ENCODE assay signal across 16 mouse cellular contexts in genomic region chr11:102510226-102510625, GRCm38 (mm10). TPM values are rescaled to one million over a fixed set of nuclear protein-coding genes. Genes with fewer than 3 reads are reported as not detected.
DNase-seq lines count a peak whose midpoint lies in the region; ATAC-seq and TF ChIP-seq lines count a peak whose summit lies in the region.
"Had no signal": no experiment of that assay in that cellular context is flagged by ENCODE, and none has a peak within 500 bp of the region (broad histone marks: within the 10 kb centered on the region; RNA-seq: fewer than 3 reads in every experiment).

No protein-coding gene starts in this region.

- H3K27me3 ChIP-seq in kidney, adult 2 months (replicated peaks; ENCODE audit: control insufficient read depth, insufficient read depth, low read length): no peaks in the 10 kb centered on the region
- no peaks in the 10 kb centered on the region for H3K27me3 ChIP-seq in kidney, embryonic 14.5 days (ENCODE audit: control insufficient read depth, insufficient read depth, low read length)
- H3K27me3 ChIP-seq: forebrain, embryonic 15.5 days; heart, embryonic 13.5 days; hindbrain, embryonic 13.5 days; lung, embryonic 15.5 days; neural tube, embryonic 15.5 days had no signal

- DNase-seq in cerebellum, postnatal 10 days: peak; percentile 9 to 20
- DNase-seq in cerebellum, postnatal 36 days: no peak
- DNase-seq in kidney, adult 2 months: peak; percentile 41
- peak; percentile 16 for DNase-seq in brain, embryonic 14.5 days (ENCODE audit: low read depth)
- peak; percentile 53 to 59 for DNase-seq in kidney, postnatal 36 days
- no peak for DNase-seq in urinary bladder, adult 2 months (ENCODE audit: low spot score)
- DNase-seq in frontal cortex, postnatal 25 days (ENCODE audit: low spot score in 2 of 2): no peak
- DNase-seq: cerebellum, adult 9-10 months; layer of hippocampus, postnatal 36 days had no signal

- no peak for TF ChIP-seq CTCF in kidney, adult 2 months (conservative IDR thresholded peaks at IDR 0.05; ENCODE audit: insufficient read depth, insufficient read length, low read depth, low read length)
- TF ChIP-seq CTCF in brain, embryonic 14.5 days (IDR thresholded peaks at IDR 0.05; ENCODE audit: borderline replicate concordance, extremely low read depth, insufficient read depth, insufficient read length): no peak

- H3K9ac ChIP-seq in kidney, embryonic 14.5 days (ENCODE audit: low read depth, low read length): no peak overlapping the region
- H3K9ac ChIP-seq: forebrain, embryonic 15.5 days; heart, embryonic 13.5 days; hindbrain, embryonic 13.5 days; lung, embryonic 15.5 days; neural tube, embryonic 15.5 days had no signal

- no peak for ATAC-seq in kidney, embryonic 14.5 days (ENCODE audit: low FRiP score, low TSS enrichment)
- ATAC-seq: forebrain, embryonic 15.5 days; intestine, postnatal 0 days had no signal

- 53% methylated on average over 6 of the region's 6 CpGs for WGBS in kidney, adult 2 months
- WGBS in kidney, embryonic 14.5 days: 65% methylated on average over 6 of the region's 6 CpGs

- no peak overlapping the region for H3K27ac ChIP-seq in kidney, adult 2 months (ENCODE audit: insufficient read depth, low read depth, low read length)
- no peak overlapping the region for H3K27ac ChIP-seq in kidney, embryonic 14.5 days (ENCODE audit: low read depth, low read length)
- H3K27ac ChIP-seq: forebrain, embryonic 15.5 days; heart, embryonic 13.5 days; hindbrain, embryonic 13.5 days; lung, embryonic 15.5 days; neural tube, embryonic 15.5 days had no signal

- H3K4me3 ChIP-seq in kidney, adult 2 months (ENCODE audit: insufficient read depth, low read depth, low read length): no peak overlapping the region
- H3K4me3 ChIP-seq in kidney, embryonic 14.5 days (ENCODE audit: low read length): no peak overlapping the region
- H3K4me3 ChIP-seq: forebrain, embryonic 15.5 days; heart, embryonic 13.5 days; hindbrain, embryonic 13.5 days; lung, embryonic 15.5 days; neural tube, embryonic 15.5 days had no signal

- H3K36me3 ChIP-seq in kidney, adult 2 months (ENCODE audit: control insufficient read depth, insufficient read depth, low read length): peaks cover 2% of the 10 kb centered on the region
- peaks cover 28% of the 10 kb centered on the region for H3K36me3 ChIP-seq in kidney, embryonic 14.5 days (ENCODE audit: control insufficient read depth, insufficient read depth, low read length)

- H3K9me3 ChIP-seq in kidney, embryonic 14.5 days (ENCODE audit: control insufficient read depth, low read length): no peaks in the 10 kb centered on the region
- H3K9me3 ChIP-seq: forebrain, embryonic 15.5 days; heart, embryonic 13.5 days; hindbrain, embryonic 13.5 days; lung, embryonic 15.5 days; neural tube, embryonic 15.5 days had no signal

- no peak overlapping the region for H3K4me2 ChIP-seq in kidney, embryonic 14.5 days (replicated peaks; ENCODE audit: low read depth, low read length)
- H3K4me2 ChIP-seq: forebrain, embryonic 15.5 days; heart, embryonic 13.5 days; hindbrain, embryonic 13.5 days; lung, embryonic 15.5 days; neural tube, embryonic 15.5 days had no signal

- no peak for TF ChIP-seq POLR2A in kidney, adult 2 months (IDR thresholded peaks at IDR 0.05; ENCODE audit: low read depth, low read length)
- no peak for TF ChIP-seq POLR2A in brain, embryonic 14.5 days (IDR thresholded peaks at IDR 0.05; ENCODE audit: borderline replicate concordance, extremely low read depth, insufficient read depth, insufficient read length, poor library complexity, severe bottlenecking)

- H3K4me1 ChIP-seq in kidney, adult 2 months (ENCODE audit: control insufficient read depth, insufficient read depth, low read length): no peaks in the 10 kb centered on the region; the same call in 1 of the 2 replicates
- no peaks in the 10 kb centered on the region for H3K4me1 ChIP-seq in kidney, embryonic 14.5 days (ENCODE audit: control insufficient read depth, insufficient read depth, low read length)
- H3K4me1 ChIP-seq: forebrain, embryonic 15.5 days; hindbrain, embryonic 13.5 days; lung, embryonic 15.5 days; neural tube, embryonic 15.5 days had no signal

RNA-seq across cellular contexts. Expression of gene Itga2b, which starts 40.3 kb away (rescaled TPM):
- polyA plus RNA-seq in kidney, adult 2 months (2012; rRNA removed): 14.9 and 16.0 TPM in 2 replicates
- polyA plus RNA-seq in kidney, embryonic 14.5 days (2014; fragmentation: Nextera tagmentation; extraction: Ambion mirVana): 5.8 and 6.4 TPM in 2 replicates
- polyA plus RNA-seq in brain, embryonic 14.5 days (2012; rRNA removed): 4.8 and 5.3 TPM in 2 replicates
- polyA plus RNA-seq in urinary bladder, adult 2 months (2012; rRNA removed): 5.7 and 7.2 TPM in 2 replicates

RNA-seq across cellular contexts. Expression of gene Gpatch8, which starts 46.0 kb away (rescaled TPM):
- 11.6 and 12.4 TPM in 2 replicates for polyA plus RNA-seq in kidney, adult 2 months (2012; rRNA removed)
- 37.3 and 60.6 TPM in 2 replicates for polyA plus RNA-seq in kidney, embryonic 14.5 days (2014; fragmentation: Nextera tagmentation; extraction: Ambion mirVana)
- 46.1 and 58.4 TPM in 2 replicates for polyA plus RNA-seq in brain, embryonic 14.5 days (2012; rRNA removed)
- polyA plus RNA-seq in urinary bladder, adult 2 months (2012; rRNA removed): 17.5 and 23.9 TPM in 2 replicates

Comparison
In these comparisons a context has a peak if more than half of its experiments do, and no peak if none do; other contexts are left out.
1. DNase-seq: peak in cerebellum, postnatal 10 days (2 of 2), kidney, adult 2 months (single experiment), brain, embryonic 14.5 days (single experiment) and kidney, postnatal 36 days (2 of 2); none in cerebellum, postnatal 36 days (0 of 2), urinary bladder, adult 2 months (single experiment) and frontal cortex, postnatal 25 days (0 of 2).